Mouse (Mus musculus): ENCODE data around the gene Flot2. TPM values are rescaled to one million over a fixed set of nuclear protein-coding genes. Genes with fewer than 3 reads are reported as not detected.
A peak's percentile ranks its signal among the peaks of the same experiment; 100 is the strongest.
"Not testable (repeated sequence)": the region's sequence is repeated elsewhere in the genome, so short reads cannot be mapped to it uniquely, and the experiment has no call there.

Flot2 gene
- polyA plus RNA-seq, 1 experiment = 36.6 TPM

GRCm38 (mm10) chr11:78030600-78030999 is 7.1 kb upstream of the Flot2 start:
- TF ChIP-seq CTCF (IDR thresholded peaks at IDR 0.05; ENCODE audit: control insufficient read depth, insufficient read depth, insufficient replicate concordance, low read depth, low read length) = no peak
- H3K4me1 ChIP-seq (ENCODE audit: control insufficient read depth, insufficient read depth, low read length) = peaks cover 8% of the 10 kb centered on the region
- no peak overlapping the region for H3K4me3 ChIP-seq (ENCODE audit: control insufficient read depth, low read depth, low read length)
- no peak overlapping the region for H3K27ac ChIP-seq (ENCODE audit: control insufficient read depth, insufficient read depth, low read depth, low read length)
- H3K27me3 ChIP-seq (ENCODE audit: control insufficient read depth, insufficient read depth, low read length) = no peaks in the 10 kb centered on the region
- H3K36me3 ChIP-seq (ENCODE audit: control insufficient read depth, insufficient read depth, low read length) = peaks cover 2% of the 10 kb centered on the region

GRCm38 (mm10) chr11:78031389-78031788 is 6.3 kb upstream of the Flot2 start:
- H3K36me3 ChIP-seq (ENCODE audit: control insufficient read depth, insufficient read depth, low read length) = peaks cover 1% of the 10 kb centered on the region
- peak overlapping the region; percentile 88 for H3K4me3 ChIP-seq (ENCODE audit: control insufficient read depth, low read depth, low read length)
- H3K4me1 ChIP-seq (ENCODE audit: control insufficient read depth, insufficient read depth, low read length) = peaks cover 8% of the 10 kb centered on the region
- TF ChIP-seq CTCF (IDR thresholded peaks at IDR 0.05; ENCODE audit: control insufficient read depth, insufficient read depth, insufficient replicate concordance, low read depth, low read length) (no peak), POLR2A (IDR thresholded peaks at IDR 0.05; ENCODE audit: control insufficient read depth, low read depth, low read length) (no peak)
- no peaks in the 10 kb centered on the region for H3K27me3 ChIP-seq (ENCODE audit: control insufficient read depth, insufficient read depth, low read length)
- peak overlapping the region; percentile 23; the same call in 1 of the 2 replicates for H3K27ac ChIP-seq (ENCODE audit: control insufficient read depth, insufficient read depth, low read depth, low read length)

GRCm38 (mm10) chr11:78031947-78032808 is 5.6 kb upstream of the Flot2 start, which contains the start of gene Dhrs13:
Gene Dhrs13 (plus strand): TSS chr11:78032280.
- Histone ChIP-seq H3K4me1 (ENCODE audit: control insufficient read depth, insufficient read depth, low read length) (peaks cover 11% of the 10 kb centered on the region), H3K27ac (ENCODE audit: control insufficient read depth, insufficient read depth, low read depth, low read length) (peak within 1 kb of the TSS; percentile 32; the same call in 1 of the 2 replicates), H3K4me3 (ENCODE audit: control insufficient read depth, low read depth, low read length) (peak within 1 kb of the TSS; percentile 88), H3K36me3 (ENCODE audit: control insufficient read depth, insufficient read depth, low read length) (peaks cover 1% of the 10 kb centered on the region), H3K27me3 (ENCODE audit: control insufficient read depth, insufficient read depth, low read length) (no peaks in the 10 kb centered on the region)
- peak; percentile 49; the same call in 1 of the 2 replicates for TF ChIP-seq CTCF (IDR thresholded peaks at IDR 0.05; ENCODE audit: control insufficient read depth, insufficient read depth, insufficient replicate concordance, low read depth, low read length)
- peak; percentile 35; the same call in 1 of the 2 replicates for TF ChIP-seq POLR2A (IDR thresholded peaks at IDR 0.05; ENCODE audit: control insufficient read depth, low read depth, low read length)

GRCm38 (mm10) chr11:78032809-78033195 is 4.9 kb upstream of the Flot2 start:
- peaks cover 1% of the 10 kb centered on the region; the same call in 1 of the 2 replicates for H3K36me3 ChIP-seq (ENCODE audit: control insufficient read depth, insufficient read depth, low read length)
- peak overlapping the region; percentile 88 for H3K4me3 ChIP-seq (ENCODE audit: control insufficient read depth, low read depth, low read length)
- TF ChIP-seq POLR2A (IDR thresholded peaks at IDR 0.05; ENCODE audit: control insufficient read depth, low read depth, low read length) (no peak), CTCF (IDR thresholded peaks at IDR 0.05; ENCODE audit: control insufficient read depth, insufficient read depth, insufficient replicate concordance, low read depth, low read length) (no peak)
- H3K27ac ChIP-seq (ENCODE audit: control insufficient read depth, insufficient read depth, low read depth, low read length) = no peak overlapping the region; the same call in 1 of the 2 replicates
- H3K4me1 ChIP-seq (ENCODE audit: control insufficient read depth, insufficient read depth, low read length) = peaks cover 13% of the 10 kb centered on the region
- H3K27me3 ChIP-seq (ENCODE audit: control insufficient read depth, insufficient read depth, low read length) = no peaks in the 10 kb centered on the region

- Histone ChIP-seq H3K27me3 (ENCODE audit: control insufficient read depth, insufficient read depth, low read length) (no peaks in the 10 kb centered on the region), H3K27ac (ENCODE audit: control insufficient read depth, insufficient read depth, low read depth, low read length) (no peak overlapping the region), H3K4me3 (ENCODE audit: control insufficient read depth, low read depth, low read length) (no peak overlapping the region), H3K4me1 (ENCODE audit: control insufficient read depth, insufficient read depth, low read length) (peaks cover 16% of the 10 kb centered on the region), H3K36me3 (ENCODE audit: control insufficient read depth, insufficient read depth, low read length) (no peaks in the 10 kb centered on the region)
- TF ChIP-seq CTCF (IDR thresholded peaks at IDR 0.05; ENCODE audit: control insufficient read depth, insufficient read depth, insufficient replicate concordance, low read depth, low read length) (no peak), POLR2A (IDR thresholded peaks at IDR 0.05; ENCODE audit: control insufficient read depth, low read depth, low read length) (no peak)
These were observed 3.7 kb upstream of the Flot2 start for GRCm38 (mm10) chr11:78033931-78034617.

- Histone ChIP-seq H3K36me3 (ENCODE audit: control insufficient read depth, insufficient read depth, low read length) (no peaks in the 10 kb centered on the region), H3K4me3 (ENCODE audit: control insufficient read depth, low read depth, low read length) (no peak overlapping the region), H3K27me3 (ENCODE audit: control insufficient read depth, insufficient read depth, low read length) (no peaks in the 10 kb centered on the region), H3K27ac (ENCODE audit: control insufficient read depth, insufficient read depth, low read depth, low read length) (no peak overlapping the region), H3K4me1 (ENCODE audit: control insufficient read depth, insufficient read depth, low read length) (peaks cover 10% of the 10 kb centered on the region)
- TF ChIP-seq CTCF (IDR thresholded peaks at IDR 0.05; ENCODE audit: control insufficient read depth, insufficient read depth, insufficient replicate concordance, low read depth, low read length) (no peak), POLR2A (IDR thresholded peaks at IDR 0.05; ENCODE audit: control insufficient read depth, low read depth, low read length) (no peak)
These were observed 940 bp upstream of the Flot2 start for GRCm38 (mm10) chr11:78036791-78037190.

- TF ChIP-seq POLR2A (IDR thresholded peaks at IDR 0.05; ENCODE audit: control insufficient read depth, low read depth, low read length) (no peak), CTCF (IDR thresholded peaks at IDR 0.05; ENCODE audit: control insufficient read depth, insufficient read depth, insufficient replicate concordance, low read depth, low read length) (no peak)
- Histone ChIP-seq H3K4me1 (ENCODE audit: control insufficient read depth, insufficient read depth, low read length) (peaks cover 8% of the 10 kb centered on the region), H3K27me3 (ENCODE audit: control insufficient read depth, insufficient read depth, low read length) (no peaks in the 10 kb centered on the region), H3K4me3 (ENCODE audit: control insufficient read depth, low read depth, low read length) (no peak overlapping the region), H3K27ac (ENCODE audit: control insufficient read depth, insufficient read depth, low read depth, low read length) (no peak overlapping the region), H3K36me3 (ENCODE audit: control insufficient read depth, insufficient read depth, low read length) (no peaks in the 10 kb centered on the region)
These were observed 3.1 kb downstream of the Flot2 start for GRCm38 (mm10) chr11:78040878-78041277.

GRCm38 (mm10) chr11:78042290-78042870 is 4.6 kb downstream of the Flot2 start:
- H3K4me3 ChIP-seq (ENCODE audit: control insufficient read depth, low read depth, low read length); H3K27ac ChIP-seq (ENCODE audit: control insufficient read depth, insufficient read depth, low read depth, low read length); H3K27me3 ChIP-seq (ENCODE audit: control insufficient read depth, insufficient read depth, low read length); H3K4me1 ChIP-seq (ENCODE audit: control insufficient read depth, insufficient read depth, low read length); H3K36me3 ChIP-seq (ENCODE audit: control insufficient read depth, insufficient read depth, low read length): not testable (repeated sequence)

All from testis, adult 2 months (tissue).